Comparison of ENCODE assay signal across 18 mouse cellular contexts in the genomic region with DNA sequence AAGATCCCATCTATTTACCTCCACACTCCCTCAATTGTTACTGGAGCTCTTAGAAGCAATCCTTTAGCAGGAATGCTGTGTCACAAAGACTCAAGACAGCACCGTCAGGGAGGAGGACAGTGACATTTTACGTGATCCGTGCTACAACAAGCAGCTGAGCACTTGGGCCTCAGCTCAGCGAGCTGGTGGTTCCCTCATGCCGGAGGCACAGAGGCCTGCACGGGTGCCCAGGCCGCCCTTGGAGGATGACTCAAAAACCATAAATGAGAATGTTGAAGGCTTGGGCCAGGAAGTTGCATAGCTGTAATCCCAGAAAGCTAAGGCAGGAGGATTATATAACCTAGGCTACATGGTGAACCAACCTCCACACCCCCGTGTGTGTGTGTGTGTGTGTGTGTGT.
A peak's percentile ranks its signal among the peaks of the same experiment; 100 is the strongest.
DNase-seq lines count a peak whose midpoint lies in the region; TF ChIP-seq lines count a peak whose summit lies in the region.
"Had no signal": no experiment of that assay in that cellular context is flagged by ENCODE, and none has a peak within 500 bp of the region (broad histone marks: within the 10 kb centered on the region; RNA-seq: fewer than 3 reads in every experiment).

No protein-coding gene starts in this region.

- H3K27ac ChIP-seq in layer of hippocampus, adult 2 months, result peak overlapping the region; percentile 80
- H3K27ac ChIP-seq in embryonic fibroblast, embryonic 13.5 days (ENCODE audit: insufficient read depth, low read length), result peak overlapping the region; percentile 76

- peak overlapping the region; percentile 43 for H3ac ChIP-seq in C2C12 (ENCODE audit: control insufficient read depth, insufficient read length, low read depth)

- H3K4me1 ChIP-seq in embryonic fibroblast, embryonic 13.5 days (ENCODE audit: control insufficient read depth, insufficient read depth, low read length), result peaks cover 4% of the 10 kb centered on the region; the same call in 1 of the 2 replicates

- H3K79me2 ChIP-seq in C2C12 (ENCODE audit: control insufficient read depth, insufficient read depth), result no peaks in the 10 kb centered on the region

- H3K27me3 ChIP-seq in C2C12 (ENCODE audit: control insufficient read depth, insufficient read depth, insufficient read length), result no peaks in the 10 kb centered on the region
- H3K27me3 ChIP-seq: embryonic facial prominence, embryonic 13.5 days; neural tube, embryonic 13.5 days had no signal

- H3K4me3 ChIP-seq in layer of hippocampus, adult 2 months, result no peak overlapping the region
- no peak overlapping the region for H3K4me3 ChIP-seq in C2C12 (ENCODE audit: insufficient read depth, poor library complexity, severe bottlenecking)
- no peak overlapping the region for H3K4me3 ChIP-seq in embryonic fibroblast, embryonic 13.5 days (ENCODE audit: insufficient read depth, low read length)
- H3K4me3 ChIP-seq: embryonic facial prominence, embryonic 13.5 days; forebrain, embryonic 12.5 days; heart, embryonic 10.5 days; neural tube, embryonic 13.5 days had no signal

- TF ChIP-seq CTCF in layer of hippocampus, adult 2 months (conservative IDR thresholded peaks at IDR 0.05), result no peak
- no peak for TF ChIP-seq CTCF in C2C12 (IDR thresholded peaks at IDR 0.05; ENCODE audit: control insufficient read depth, insufficient read depth, insufficient read length)
- TF ChIP-seq CTCF in embryonic fibroblast, embryonic 13.5 days (IDR thresholded peaks at IDR 0.05; ENCODE audit: borderline replicate concordance, insufficient read depth, low read length), result no peak

- H3K79me3 ChIP-seq in C2C12 (ENCODE audit: low read depth), result no peaks in the 10 kb centered on the region

- no peak for DNase-seq in layer of hippocampus, adult 2 months (ENCODE audit: low spot score in 2 of 2)
- DNase-seq in layer of hippocampus, adult 9-11 months, result no peak
- peak; percentile 39 for DNase-seq in adrenal gland, postnatal 14 days
- DNase-seq in thymus, postnatal 10 days (ENCODE audit: low spot score in 2 of 2), result no peak
- no peak for DNase-seq in thymus, postnatal 4 days
- DNase-seq in spleen, adult 12 weeks (ENCODE audit: low spot score), result no peak
- DNase-seq: cerebellum, adult 2 months; gastrocnemius, postnatal 36 days; heart, postnatal 14 days; kidney, adult 2 months; lung, adult 2 months; lung, postnatal 4 days had no signal

- H3K36me3 ChIP-seq in C2C12 (ENCODE audit: control insufficient read depth, insufficient read depth), result no peaks in the 10 kb centered on the region
- H3K36me3 ChIP-seq: embryonic facial prominence, embryonic 13.5 days; forebrain, embryonic 12.5 days; heart, embryonic 10.5 days; neural tube, embryonic 13.5 days had no signal

- TF ChIP-seq POLR2A in embryonic fibroblast, embryonic 13.5 days (IDR thresholded peaks at IDR 0.05; ENCODE audit: low read depth, low read length), result no peak

TF ChIP-seq in C2C12, 6 proteins besides CTCF, POLR2A, EP300 and RAD21:
- TF ChIP-seq USF1 (IDR thresholded peaks at IDR 0.05; ENCODE audit: low read depth), result no peak
- TF ChIP-seq FOSL1 (IDR thresholded peaks at IDR 0.05; ENCODE audit: insufficient read depth, low read length, poor library complexity, severe bottlenecking), result no peak
- TF ChIP-seq MYOD1 (IDR thresholded peaks at IDR 0.05; ENCODE audit: control insufficient read depth, insufficient read length, low read depth), result no peak
- no peak for TF ChIP-seq CEBPB (IDR thresholded peaks at IDR 0.05; ENCODE audit: low read depth)
- no peak for TF ChIP-seq MYOG (IDR thresholded peaks at IDR 0.05; ENCODE audit: control insufficient read depth, extremely low read depth, insufficient read length)
- no peak for TF ChIP-seq MAX (IDR thresholded peaks at IDR 0.05)
